ENCODE assay signal across 8 mouse cellular contexts in genomic region chr12:80108896-80109668, GRCm38 (mm10). TPM values are rescaled to one million over a fixed set of nuclear protein-coding genes. Genes with fewer than 3 reads are reported as not detected.
DNase-seq lines count a peak whose midpoint lies in the region; ATAC-seq and TF ChIP-seq lines count a peak whose summit lies in the region.
"Not testable (repeated sequence)": the region's sequence is repeated elsewhere in the genome, so short reads cannot be mapped to it uniquely, and the experiment has no call there.

No protein-coding gene starts in this region.

- peak; percentile 47 for TF ChIP-seq CTCF in cortical plate, adult 2 months (IDR thresholded peaks at IDR 0.05; ENCODE audit: extremely low read depth, insufficient read depth, low read length)

- peak overlapping the region; percentile 76 for H3K4me2 ChIP-seq in intestine, embryonic 14.5 days (ENCODE audit: low read length)

- not testable (repeated sequence) for H3K27ac ChIP-seq in cortical plate, adult 2 months (ENCODE audit: insufficient read depth, low read length)
- H3K27ac ChIP-seq in intestine, embryonic 14.5 days (ENCODE audit: low read depth), result peak overlapping the region; percentile 99

- peak overlapping the region; percentile 65; the same call in 1 of the 2 replicates for H3K4me3 ChIP-seq in cortical plate, adult 2 months (ENCODE audit: insufficient read depth, low read length)
- peak overlapping the region; percentile 99 for H3K4me3 ChIP-seq in intestine, embryonic 14.5 days (ENCODE audit: low read depth, low read length)

- 5% methylated on average over 11 of the region's 11 CpGs for WGBS in intestine, embryonic 14.5 days

- TF ChIP-seq POLR2A in cortical plate, adult 2 months (IDR thresholded peaks at IDR 0.05; ENCODE audit: extremely low read depth, insufficient read depth, low read length), result not testable (repeated sequence)

- peak overlapping the region; percentile 98 for H3K9ac ChIP-seq in intestine, embryonic 14.5 days (ENCODE audit: low read length)

- H3K27me3 ChIP-seq in intestine, embryonic 14.5 days (replicated peaks; ENCODE audit: control insufficient read depth, insufficient read depth, low read length), result not testable (repeated sequence)

- H3K9me3 ChIP-seq in intestine, embryonic 14.5 days (ENCODE audit: control insufficient read depth, low read length), result not testable (repeated sequence)

- peak; percentile 85 for DNase-seq in T-cell, adult 2 months (ENCODE audit: low spot score)
- DNase-seq in intestine, embryonic 14.5 days (ENCODE audit: low spot score), result peak; percentile 91
- peak; percentile 93 for DNase-seq in left cerebral cortex, postnatal 4 days
- DNase-seq in right cerebral cortex, postnatal 14 days, result peak; percentile 87
- DNase-seq in urinary bladder, postnatal 25 days (ENCODE audit: low spot score), result peak; percentile 83

- peaks cover 43% of the 10 kb centered on the region for H3K36me3 ChIP-seq in intestine, embryonic 14.5 days (ENCODE audit: control insufficient read depth, insufficient read depth, low read length)

- H3K4me1 ChIP-seq in cortical plate, adult 2 months (ENCODE audit: control insufficient read depth, insufficient read depth, low read length); intestine, embryonic 14.5 days (replicated peaks; ENCODE audit: control insufficient read depth, insufficient read depth, low read length): not testable (repeated sequence)

- ATAC-seq in granulocyte monocyte progenitor cell, adult 5-6 weeks (replicated peaks; ENCODE audit: poor library complexity, severe bottlenecking), result peak; percentile 71
- not testable (repeated sequence) for ATAC-seq in intestine, embryonic 14.5 days (replicated peaks; ENCODE audit: low FRiP score, low TSS enrichment, low read depth)
- ATAC-seq in megakaryocyte-erythroid progenitor cell, adult 5-6 weeks (replicated peaks; ENCODE audit: low FRiP score, low TSS enrichment, poor library complexity, severe bottlenecking), result peak; percentile 36; the same call in 1 of the 2 replicates

- intact Hi-C loops in left cerebral cortex, postnatal 4 days (cut with DNase I), result loop anchor here (10.0 kb wide), 1 partner anchor 134 kb away; no protein-coding TSS in a partner anchor

RNA-seq across cellular contexts. Expression of gene Zfp36l1, which starts 3.7 kb away (rescaled TPM):
- polyA plus RNA-seq in cortical plate, adult 2 months (2012; rRNA removed), result 21.8 and 23.3 TPM in 2 replicates
- total RNA-seq in granulocyte monocyte progenitor cell, adult 5-6 weeks (2014; fragmentation: Nextera tagmentation), result 1.9 and 8.5 TPM in 2 replicates
- 0.36 and 0.56 TPM in 2 replicates for total RNA-seq in granulocyte monocyte progenitor cell, adult 5-6 weeks (2017)
- 159 and 165 TPM in 2 replicates for polyA plus RNA-seq in intestine, embryonic 14.5 days (2014; fragmentation: Nextera tagmentation; extraction: Ambion mirVana)
- total RNA-seq in left cerebral cortex, postnatal 4 days (2021), result 10 to 100 TPM; 47.2 to 54.4 TPM
- total RNA-seq in megakaryocyte-erythroid progenitor cell, adult 5-6 weeks (2014; fragmentation: Nextera tagmentation), result 76.1 and 121 TPM in 2 replicates
- total RNA-seq in megakaryocyte-erythroid progenitor cell, adult 5-6 weeks (2017), result 12.4 and 18.5 TPM in 2 replicates
